Mouse (Mus musculus) megakaryocyte, embryonic 14.5 days (primary cell): ENCODE results near the gene Dglucy. TPM values are rescaled to one million over a fixed set of nuclear protein-coding genes. Genes with fewer than 3 reads are reported as not detected.

ENCODE experiments used
- H3K27me3 ChIP-seq: replicated peaks from 2 replicates; pipeline ENCODE3; 2012; ENCODE audit warnings: inconsistent platforms
- H3K36me3 ChIP-seq: replicated peaks from 2 replicates; pipeline ENCODE3; 2012; ENCODE audit warnings: low read length, inconsistent platforms, mixed read lengths
- H3K4me1 ChIP-seq: 2 replicates; pipeline ENCODE4 v1.6.1; 2012; ENCODE audit warnings: inconsistent platforms
- H3K4me3 ChIP-seq: replicated peaks from 2 replicates; pipeline ENCODE3; 2012; ENCODE audit warnings: moderate library complexity, mild to moderate bottlenecking, inconsistent platforms
- H3K9me3 ChIP-seq: 2 replicates; pipeline ENCODE4 v1.6.1; 2012; ENCODE audit warnings: inconsistent platforms
- FLI1 ChIP-seq: IDR thresholded peaks from 2 replicates; pipeline ENCODE4 v1.6.1; 2012; ENCODE audit warnings: low read length, inconsistent platforms, mixed read lengths
- GATA1 ChIP-seq: IDR thresholded peaks from 3 replicates; pipeline ENCODE4 v1.6.1; 2012; ENCODE audit warnings: mixed read lengths, low read length, inconsistent platforms, borderline replicate concordance
- polyA plus RNA-seq: library from polyadenylated mRNA; stranded (reverse); fragments of >175 nt; gene quantifications from 2 replicates; pipeline ENCODE4 v1.2.3, GENCODE M21; 2012; ENCODE audit warnings: low replicate concordance; ENCODE audit not compliant: insufficient read depth

Gene Dglucy
- polyA plus RNA-seq, 1 experiment: 1.0 TPM

GRCm38 (mm10) chr12:100807280-100807679 is 28.4 kb downstream of the Dglucy start:
- TF ChIP-seq FLI1: no peak
- TF ChIP-seq GATA1: no peak
- Histone ChIP-seq H3K27me3 (no peaks in the 10 kb centered on the region), H3K4me1 (peaks cover 5% of the 10 kb centered on the region; the same call in 1 of the 2 replicates), H3K9me3 (no peaks in the 10 kb centered on the region), H3K36me3 (peaks cover 6% of the 10 kb centered on the region), H3K4me3 (no peak overlapping the region)

- H3K27me3 ChIP-seq: no peaks in the 10 kb centered on the region
- no peak for TF ChIP-seq GATA1
- TF ChIP-seq FLI1: no peak
- H3K4me1 ChIP-seq: peaks cover 5% of the 10 kb centered on the region; the same call in 1 of the 2 replicates
- no peaks in the 10 kb centered on the region for H3K9me3 ChIP-seq
- H3K4me3 ChIP-seq: no peak overlapping the region
- peaks cover 6% of the 10 kb centered on the region for H3K36me3 ChIP-seq
These were observed 29.9 kb downstream of the Dglucy start for GRCm38 (mm10) chr12:100808609-100809280.

- H3K36me3 ChIP-seq: peaks cover 6% of the 10 kb centered on the region
- TF ChIP-seq FLI1 (no peak), GATA1 (no peak)
- no peak overlapping the region for H3K4me3 ChIP-seq
These were observed 31.7 kb downstream of the Dglucy start for GRCm38 (mm10) chr12:100810542-100810941.

GRCm38 (mm10) chr12:100813901-100814300 is 35.0 kb downstream of the Dglucy start:
- no peaks in the 10 kb centered on the region for H3K4me1 ChIP-seq
- no peak overlapping the region for H3K4me3 ChIP-seq
- H3K9me3 ChIP-seq: no peaks in the 10 kb centered on the region
- peaks cover 1% of the 10 kb centered on the region for H3K27me3 ChIP-seq
- TF ChIP-seq GATA1: no peak
- TF ChIP-seq FLI1: no peak
- H3K36me3 ChIP-seq: peaks cover 3% of the 10 kb centered on the region

More at GRCm38 (mm10) chr12:100810542-100810941, 31.7 kb downstream of the Dglucy start:
- peaks cover 1% of the 10 kb centered on the region for H3K27me3 ChIP-seq
- H3K9me3 ChIP-seq: no peaks in the 10 kb centered on the region
- peaks cover 5% of the 10 kb centered on the region; the same call in 1 of the 2 replicates for H3K4me1 ChIP-seq

- TF ChIP-seq GATA1 (no peak), FLI1 (no peak)
- no peak overlapping the region for H3K4me3 ChIP-seq
- H3K4me1 ChIP-seq: no peaks in the 10 kb centered on the region
- peaks cover 1% of the 10 kb centered on the region for H3K27me3 ChIP-seq
- no peaks in the 10 kb centered on the region for H3K9me3 ChIP-seq
- H3K36me3 ChIP-seq: no peaks in the 10 kb centered on the region
These were observed 35.8 kb downstream of the Dglucy start for GRCm38 (mm10) chr12:100814671-100815070.

- no peak for TF ChIP-seq FLI1
- TF ChIP-seq GATA1: no peak
- Histone ChIP-seq H3K4me1 (no peaks in the 10 kb centered on the region), H3K9me3 (no peaks in the 10 kb centered on the region), H3K4me3 (no peak overlapping the region), H3K27me3 (peaks cover 4% of the 10 kb centered on the region), H3K36me3 (no peaks in the 10 kb centered on the region)
These were observed 38.0 kb downstream of the Dglucy start for GRCm38 (mm10) chr12:100816906-100817305.

- H3K4me3 ChIP-seq: no peak overlapping the region
- no peaks in the 10 kb centered on the region for H3K36me3 ChIP-seq
- peaks cover 3% of the 10 kb centered on the region for H3K27me3 ChIP-seq
- H3K9me3 ChIP-seq: no peaks in the 10 kb centered on the region
- TF ChIP-seq GATA1: no peak
- no peak for TF ChIP-seq FLI1
- H3K4me1 ChIP-seq: no peaks in the 10 kb centered on the region
These were observed 41.1 kb downstream of the Dglucy start for GRCm38 (mm10) chr12:100819965-100820364.

- H3K4me1 ChIP-seq: peaks cover 4% of the 10 kb centered on the region; the same call in 1 of the 2 replicates
- H3K36me3 ChIP-seq: peaks cover 34% of the 10 kb centered on the region
- H3K4me3 ChIP-seq: no peak overlapping the region
- peaks cover 9% of the 10 kb centered on the region for H3K9me3 ChIP-seq
- H3K27me3 ChIP-seq: no peaks in the 10 kb centered on the region
- TF ChIP-seq GATA1: no peak
- TF ChIP-seq FLI1: no peak
These were observed 52.2 kb downstream of the Dglucy start for GRCm38 (mm10) chr12:100831021-100831420.

- Histone ChIP-seq H3K27me3 (no peaks in the 10 kb centered on the region), H3K9me3 (peaks cover 9% of the 10 kb centered on the region), H3K36me3 (peaks cover 34% of the 10 kb centered on the region), H3K4me1 (peaks cover 7% of the 10 kb centered on the region; the same call in 1 of the 2 replicates), H3K4me3 (no peak overlapping the region)
- TF ChIP-seq GATA1: no peak
- no peak for TF ChIP-seq FLI1
These were observed 52.9 kb downstream of the Dglucy start for GRCm38 (mm10) chr12:100831629-100832325.

- Histone ChIP-seq H3K4me3 (peak overlapping the region; percentile 76), H3K4me1 (peaks cover 36% of the 10 kb centered on the region), H3K27me3 (no peaks in the 10 kb centered on the region), H3K9me3 (peaks cover 5% of the 10 kb centered on the region), H3K36me3 (peaks cover 23% of the 10 kb centered on the region)
- TF ChIP-seq FLI1 (no peak), GATA1 (no peak)
These were observed 58.4 kb downstream of the Dglucy start for GRCm38 (mm10) chr12:100837208-100837607.
